Mouse (Mus musculus) spleen, adult 2 months (tissue): ENCODE measurements around the gene Lrp1. TPM values are rescaled to one million over a fixed set of nuclear protein-coding genes. Genes with fewer than 3 reads are reported as not detected.
A peak's percentile ranks its signal among the peaks of the same experiment; 100 is the strongest.

ENCODE experiments used
- DNase-seq, 2 experiments: peaks; one replicate each; pipeline versions ENCODE4 v3.0.0 to v3.0.0-alpha.2; 2012 to 2021; ENCODE audit warnings: low spot score in 2 of 2, low read depth in 1 of 2
- H3K27ac ChIP-seq: fragments of 200-500 bp; 2 replicates; pipeline ENCODE4 v1.5.1; 2012; ENCODE audit warnings: low read length, inconsistent platforms; ENCODE audit not compliant: insufficient read depth
- H3K27me3 ChIP-seq: fragments of 200-500 bp; 2 replicates; pipeline ENCODE4 v1.6.1; 2012; ENCODE audit warnings: mild to moderate bottlenecking, moderate library complexity, low read length, inconsistent platforms; ENCODE audit not compliant: control insufficient read depth, insufficient read depth
- H3K36me3 ChIP-seq: fragments of 200-500 bp; 2 replicates; pipeline ENCODE4 v1.6.1; 2012; ENCODE audit warnings: mild to moderate bottlenecking, low read length, inconsistent platforms; ENCODE audit not compliant: control insufficient read depth, insufficient read depth
- H3K4me1 ChIP-seq: fragments of 200-500 bp; 2 replicates; pipeline ENCODE4 v1.6.1; 2011; ENCODE audit warnings: inconsistent platforms; ENCODE audit not compliant: control insufficient read depth, insufficient read depth, insufficient read length
- H3K4me3 ChIP-seq: fragments of 200-500 bp; 2 replicates; pipeline ENCODE4 v1.5.1; 2011; ENCODE audit warnings: mild to moderate bottlenecking, inconsistent platforms; ENCODE audit not compliant: insufficient read depth, insufficient read length; ENCODE audit errors: extremely low read depth
- CTCF ChIP-seq: fragments of 200-500 bp; IDR thresholded peaks from 2 replicates; pipeline ENCODE4 v1.5.1; 2011; ENCODE audit warnings: mild to moderate bottlenecking, inconsistent platforms; ENCODE audit not compliant: insufficient read depth, insufficient read length, insufficient replicate concordance; ENCODE audit errors: extremely low read depth
- POLR2A ChIP-seq: fragments of 200-500 bp; IDR thresholded peaks from 2 replicates; pipeline ENCODE4 v1.6.1; 2011; ENCODE audit warnings: low read depth, low read length, inconsistent platforms
- WGBS: fragments of 180-500 bp; shearing (Covaris S2); methylation state at CpG from one replicate; pipeline ENCODE4 v1.1.7; 2018; 5-methylcytosine and 5-hydroxymethylcytosine counted together
- polyA plus RNA-seq: library from polyadenylated mRNA; depleted of rRNA; stranded (reverse); fragments of >200 nt; gene quantifications from 2 replicates; pipeline ENCODE4 v1.2.3, GENCODE M21; 2012

The Lrp1 gene
- polyA plus RNA-seq, 1 experiment: 98.7 TPM

GRCm38 (mm10) chr10:127583649-127584048 lies 37.3 kb downstream of the Lrp1 start:
- 85% methylated on average over 8 of the region's 8 CpGs for WGBS
- TF ChIP-seq POLR2A: no peak
- Histone ChIP-seq H3K36me3 (no peaks in the 10 kb centered on the region), H3K27ac (no peak overlapping the region), H3K27me3 (no peaks in the 10 kb centered on the region), H3K4me1 (no peaks in the 10 kb centered on the region), H3K4me3 (no peak overlapping the region)
- DNase-seq: no peak

GRCm38 (mm10) chr10:127581291-127581690 lies 39.7 kb downstream of the Lrp1 start:
- H3K4me1 ChIP-seq: no peaks in the 10 kb centered on the region
- no peaks in the 10 kb centered on the region for H3K36me3 ChIP-seq
- 92% methylated on average over 9 of the region's 9 CpGs for WGBS
- no peak overlapping the region for H3K27ac ChIP-seq
- TF ChIP-seq POLR2A: no peak
- TF ChIP-seq CTCF: no peak
- no peak for DNase-seq
- H3K27me3 ChIP-seq: no peaks in the 10 kb centered on the region
- no peak overlapping the region for H3K4me3 ChIP-seq

DNA sequence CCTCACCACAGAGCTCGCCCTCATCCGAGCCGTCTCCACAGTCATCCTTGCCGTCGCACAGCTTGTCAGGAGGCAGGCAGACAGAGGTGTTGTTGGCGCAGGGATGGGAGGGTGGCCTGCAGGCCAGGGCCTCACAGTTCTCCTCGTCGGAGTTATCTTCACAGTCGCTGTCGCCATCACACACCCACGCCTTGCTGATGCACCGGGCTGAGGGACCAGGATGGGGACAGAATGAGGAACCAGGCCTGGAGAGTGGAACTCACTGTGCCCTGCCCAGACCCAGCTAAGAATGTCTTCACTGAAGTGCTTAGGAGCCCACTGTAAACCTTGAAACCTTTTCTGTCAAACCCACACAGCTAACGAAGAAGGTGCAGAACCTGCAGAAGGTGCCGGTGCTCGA lies 43.0 kb downstream of the Lrp1 start:
- Histone ChIP-seq H3K4me3 (no peak overlapping the region), H3K27me3 (no peaks in the 10 kb centered on the region), H3K27ac (no peak overlapping the region), H3K36me3 (no peaks in the 10 kb centered on the region), H3K4me1 (no peaks in the 10 kb centered on the region)
- WGBS: 86% methylated on average over 15 of the region's 15 CpGs
- no peak for TF ChIP-seq POLR2A
- TF ChIP-seq CTCF: no peak
- no peak for DNase-seq

DNA sequence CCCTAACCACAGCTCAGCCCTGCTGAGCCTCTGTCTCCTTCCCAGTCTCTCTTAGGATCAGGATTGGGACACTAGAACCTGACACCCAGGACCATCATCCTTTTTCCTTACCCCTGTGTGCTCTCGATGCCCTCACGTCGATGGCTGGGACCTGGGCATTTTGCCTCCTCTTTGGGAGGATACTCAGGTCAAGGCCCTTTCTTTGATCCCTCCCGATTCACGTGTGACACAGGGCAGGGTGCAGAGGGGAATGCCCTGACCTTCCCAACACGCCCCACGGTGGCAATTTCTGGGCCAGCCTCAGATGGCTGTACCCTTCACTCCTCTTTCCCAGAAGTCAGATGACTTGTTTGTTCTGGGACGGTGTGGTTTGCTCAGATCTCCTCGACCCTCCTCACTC lies 43.8 kb downstream of the Lrp1 start:
- Histone ChIP-seq H3K27me3 (no peaks in the 10 kb centered on the region), H3K36me3 (no peaks in the 10 kb centered on the region), H3K4me1 (no peaks in the 10 kb centered on the region), H3K4me3 (no peak overlapping the region), H3K27ac (no peak overlapping the region)
- no peak for DNase-seq
- no peak for TF ChIP-seq POLR2A
- TF ChIP-seq CTCF: no peak
- 83% methylated on average over 9 of the region's 9 CpGs for WGBS

GRCm38 (mm10) chr10:127576381-127576961 lies 44.5 kb downstream of the Lrp1 start:
- DNase-seq: peak in 1 of 2 experiments; percentile 42
- no peaks in the 10 kb centered on the region for H3K4me1 ChIP-seq
- no peak overlapping the region for H3K27ac ChIP-seq
- H3K27me3 ChIP-seq: no peaks in the 10 kb centered on the region
- H3K36me3 ChIP-seq: no peaks in the 10 kb centered on the region
- H3K4me3 ChIP-seq: no peak overlapping the region
- WGBS: 55% methylated on average over 18 of the region's 18 CpGs
- TF ChIP-seq POLR2A: no peak
- peak; percentile 67; the same call in 1 of the 2 replicates for TF ChIP-seq CTCF

- Histone ChIP-seq H3K27ac (no peak overlapping the region), H3K27me3 (no peaks in the 10 kb centered on the region), H3K4me1 (no peaks in the 10 kb centered on the region), H3K36me3 (no peaks in the 10 kb centered on the region), H3K4me3 (no peak overlapping the region)
- TF ChIP-seq POLR2A (no peak), CTCF (no peak)
- 90% methylated on average over 7 of the region's 7 CpGs for WGBS
- no peak for DNase-seq
These were observed 45.2 kb downstream of the Lrp1 start for GRCm38 (mm10) chr10:127575741-127576140.

- DNase-seq: no peak
- no peaks in the 10 kb centered on the region for H3K36me3 ChIP-seq
- no peak overlapping the region for H3K27ac ChIP-seq
- no peak for TF ChIP-seq CTCF
- no peak for TF ChIP-seq POLR2A
- no peaks in the 10 kb centered on the region for H3K27me3 ChIP-seq
- no peaks in the 10 kb centered on the region for H3K4me1 ChIP-seq
- no peak overlapping the region for H3K4me3 ChIP-seq
- WGBS: 96% methylated on average over 5 of the region's 5 CpGs
These were observed 48.7 kb downstream of the Lrp1 start for GRCm38 (mm10) chr10:127572281-127572680.
